Mouse (Mus musculus): ENCODE results near the gene Rasa1. TPM values are rescaled to one million over a fixed set of nuclear protein-coding genes. Genes with fewer than 3 reads are reported as not detected.

The Rasa1 gene
- total and polyA plus RNA-seq, 3 experiments, result 5.6 to 27.8 (median 20.7) TPM

DNA sequence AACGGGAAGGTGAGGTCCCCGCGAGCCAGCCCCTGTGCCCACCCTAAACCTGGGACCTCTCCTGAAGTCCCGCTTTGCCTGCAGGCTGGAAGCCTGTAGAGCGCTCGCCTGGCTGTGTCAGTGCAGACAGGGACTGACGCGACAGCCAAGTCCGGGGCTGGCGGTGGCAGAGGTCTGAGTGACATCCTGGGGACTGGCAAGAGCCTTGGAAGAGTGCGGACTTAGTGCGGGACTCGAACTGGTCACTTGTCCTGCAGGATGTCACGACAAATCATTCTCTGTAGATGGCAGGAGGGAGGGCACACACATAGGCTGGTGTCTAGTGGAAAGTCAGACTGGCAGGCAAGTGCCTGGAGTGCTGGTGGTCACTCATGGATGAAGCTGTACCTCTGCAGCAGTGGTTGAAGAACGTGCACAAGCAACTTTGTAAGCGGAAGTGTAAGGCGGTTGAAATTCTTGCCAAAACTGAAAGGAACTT is 99.2 kb downstream of the Rasa1 start:
- TF ChIP-seq CTCF (IDR thresholded peaks at IDR 0.05) (no peak), EP300 (IDR thresholded peaks at IDR 0.05; ENCODE audit: insufficient read depth, low read depth, low read length) (no peak), POLR2A (IDR thresholded peaks at IDR 0.05; ENCODE audit: insufficient read depth, low read depth, low read length) (no peak)
- Histone ChIP-seq H3K4me3 (peak overlapping the region; percentile 79), H3K27me3 (ENCODE audit: control insufficient read depth, insufficient read depth, low read length) (no peaks in the 10 kb centered on the region), H3K36me3 (ENCODE audit: control insufficient read depth, insufficient read depth, low read length) (peaks cover 9% of the 10 kb centered on the region), H3K9ac (ENCODE audit: low read depth, low read length) (peak overlapping the region; percentile 84), H3K27ac (peak overlapping the region; percentile 81), H3K4me1 (ENCODE audit: control insufficient read depth, insufficient read depth, low read length) (peaks cover 1% of the 10 kb centered on the region), H3K79me2 (replicated peaks; ENCODE audit: control insufficient read depth, insufficient read depth, low read length) (no peaks in the 10 kb centered on the region; the same call in 1 of the 2 replicates)
- intact Hi-C loops (cut with DNase I), result loop anchor here (5.0 kb wide), 2 partner anchors 103 to 858 kb away; partner anchors contain the start of gene Cox7c
- DNase-seq, result no peak
- WGBS, result under 1% methylated on average over 17 of the region's 17 CpGs

DNA sequence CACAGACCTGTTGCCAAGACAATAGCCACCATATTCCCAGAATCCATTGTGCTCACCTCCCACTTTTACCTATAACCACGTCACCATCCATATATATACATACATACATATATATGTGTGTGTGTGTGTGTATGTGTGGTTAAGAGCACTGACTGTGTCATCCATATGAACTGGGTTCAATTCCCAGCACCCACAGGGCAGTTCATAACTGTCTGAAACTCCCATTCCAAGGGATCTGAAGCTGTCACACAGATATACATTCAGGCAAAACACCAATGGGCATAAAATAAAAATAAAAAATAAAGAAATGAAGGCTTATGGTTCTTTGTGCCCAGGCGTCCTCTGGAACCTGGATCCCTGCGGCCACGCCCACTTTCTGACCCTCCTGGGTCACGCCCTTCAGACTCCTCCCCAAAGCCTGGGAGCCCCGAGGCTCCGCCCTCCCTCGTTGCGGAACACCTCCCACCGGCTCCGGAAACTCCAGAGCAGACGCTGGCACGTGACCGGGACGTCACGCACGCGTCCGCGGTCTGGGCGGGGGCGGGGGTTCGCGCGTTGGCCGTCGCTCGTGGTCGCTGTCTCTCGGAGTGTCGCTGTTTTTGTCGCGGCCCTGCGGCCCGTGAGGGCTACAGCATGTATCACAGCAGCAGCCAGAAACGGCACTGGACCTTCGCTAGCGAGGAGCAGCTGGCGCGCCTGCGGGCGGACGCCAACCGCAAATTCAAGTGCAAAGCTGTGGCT is 99.9 kb downstream of the Rasa1 start, which contains the start of gene Ccnh:
TSS of gene Ccnh (plus strand) at position 506 of the 741 bp plus-strand sequence.
- 2% methylated on average over 44 of the region's 44 CpGs for WGBS
- peak within 1 kb of the TSS; percentile 79 for H3K4me3 ChIP-seq
- peaks cover 1% of the 10 kb centered on the region for H3K4me1 ChIP-seq (ENCODE audit: control insufficient read depth, insufficient read depth, low read length)
- H3K27me3 ChIP-seq (ENCODE audit: control insufficient read depth, insufficient read depth, low read length), result no peaks in the 10 kb centered on the region
- peaks cover 9% of the 10 kb centered on the region for H3K36me3 ChIP-seq (ENCODE audit: control insufficient read depth, insufficient read depth, low read length)
- intact Hi-C loops (cut with DNase I), result loop anchor here (5.0 kb wide), 2 partner anchors 103 to 858 kb away; partner anchors contain the start of gene Cox7c
- 0 out of 2 replicates have a peak, but pooled peaks have one; percentile 40 for TF ChIP-seq EP300 (IDR thresholded peaks at IDR 0.05; ENCODE audit: insufficient read depth, low read depth, low read length)
- TF ChIP-seq POLR2A (IDR thresholded peaks at IDR 0.05; ENCODE audit: insufficient read depth, low read depth, low read length), result peak; percentile 59
- TF ChIP-seq CTCF (IDR thresholded peaks at IDR 0.05), result peak; percentile 23; the same call in 1 of the 2 replicates
- H3K9ac ChIP-seq (ENCODE audit: low read depth, low read length), result peak within 1 kb of the TSS; percentile 84
- peak; percentile 94 for DNase-seq
- peak within 1 kb of the TSS; percentile 81 for H3K27ac ChIP-seq
- no peaks in the 10 kb centered on the region; the same call in 1 of the 2 replicates for H3K79me2 ChIP-seq (replicated peaks; ENCODE audit: control insufficient read depth, insufficient read depth, low read length)

Other genes with a start within 250 kb of the Rasa1 start
- 10 to 100 TPM; 27.0 to 30.0 TPM for gene Ccnh, start 99.7 kb downstream of the Rasa1 start, total RNA-seq (2021)
- 18.2 and 21.3 TPM in 2 replicates for gene Ccnh, start 99.7 kb downstream of the Rasa1 start, polyA plus RNA-seq (2012; rRNA removed)

Measured in heart, adult 2 months (tissue).